Mouse (Mus musculus): ENCODE data around the gene Parp1.
"Not testable (repeated sequence)": the region's sequence is repeated elsewhere in the genome, so short reads cannot be mapped to it uniquely, and the experiment has no call there.

- TF ChIP-seq USF1 (IDR thresholded peaks at IDR 0.05; ENCODE audit: low read depth); CEBPB (IDR thresholded peaks at IDR 0.05; ENCODE audit: insufficient read depth, poor library complexity, severe bottlenecking); E2F4 (IDR thresholded peaks at IDR 0.05; ENCODE audit: insufficient read depth); TCF3 (IDR thresholded peaks at IDR 0.05; ENCODE audit: insufficient read length, low read depth); POLR2AphosphoS2 (IDR thresholded peaks at IDR 0.05; ENCODE audit: insufficient read length, low read depth); TCF12 (IDR thresholded peaks at IDR 0.05; ENCODE audit: insufficient read depth, poor library complexity, severe bottlenecking); MYOG (IDR thresholded peaks at IDR 0.05; ENCODE audit: control insufficient read depth in 1 of 3, insufficient read depth in 1 of 3, insufficient read length in 2 of 3, low read depth in 2 of 3); POLR2A (IDR thresholded peaks at IDR 0.05; ENCODE audit: insufficient read length, low read depth); MAX (IDR thresholded peaks at IDR 0.05; ENCODE audit: low read depth); REST (IDR thresholded peaks at IDR 0.05; ENCODE audit: insufficient read depth, insufficient read length); SRF (IDR thresholded peaks at IDR 0.05; ENCODE audit: control insufficient read depth, insufficient read length, low read depth): not testable (repeated sequence)
Observed at GRCm38 (mm10) chr1:180571721-180572120, 3.0 kb downstream of the Parp1 start.

Data from myocyte (in vitro differentiated cells).